Mouse (Mus musculus) MEL (cell line): ENCODE measurements around the gene Atr. TPM values are rescaled to one million over a fixed set of nuclear protein-coding genes. Genes with fewer than 3 reads are reported as not detected.

Experiments used
- DNase-seq: peaks from one replicate; pipeline ENCODE4 v3.0.0; 2011; ENCODE audit warnings: low read depth, low spot score
- H3K27ac ChIP-seq: 2 replicates; pipeline ENCODE4 v1.5.1; 2012; ENCODE audit warnings: low read depth, mild to moderate bottlenecking, control low read depth, low read length, moderate library complexity; ENCODE audit not compliant: control insufficient read depth
- H3K27me3 ChIP-seq, 2 experiments: fragments of 150-350 bp in 1 of 2; sonication (generic) in 1 of 2; 2 replicates each; pipeline ENCODE4 v1.6.1; 2012; ENCODE audit warnings: low read length in 2 of 2, mild to moderate bottlenecking in 2 of 2, improper control_type of control experiment in 1 of 2, moderate library complexity in 1 of 2; ENCODE audit not compliant: insufficient read depth in 2 of 2, control insufficient read depth in 1 of 2
- H3K36me3 ChIP-seq, 2 experiments: 2 replicates each; pipeline ENCODE4 v1.6.1; 2012 to 2014; ENCODE audit warnings: low read length in 2 of 2, improper control_type of control experiment in 1 of 2, inconsistent platforms in 1 of 2, mild to moderate bottlenecking in 1 of 2; ENCODE audit not compliant: insufficient read depth in 2 of 2, control insufficient read depth in 1 of 2
- H3K4me1 ChIP-seq, 2 experiments: fragments of 150-350 bp in 1 of 2; sonication (generic) in 1 of 2; 2 replicates each; pipeline ENCODE4 v1.6.1; 2012; ENCODE audit warnings: low read length in 2 of 2, improper control_type of control experiment in 1 of 2, mild to moderate bottlenecking in 1 of 2; ENCODE audit not compliant: insufficient read depth in 2 of 2, control insufficient read depth in 1 of 2
- H3K4me3 ChIP-seq, 2 experiments: fragments of 150-350 bp in 1 of 2; sonication (generic) in 1 of 2; 2 replicates each; pipeline ENCODE4 v1.5.1; 2012; ENCODE audit warnings: low read depth in 2 of 2, low read length in 2 of 2, mild to moderate bottlenecking in 2 of 2, moderate library complexity in 2 of 2, control low read depth in 1 of 2, improper control_type of control experiment in 1 of 2; ENCODE audit not compliant: control insufficient read depth in 1 of 2, insufficient read depth in 1 of 2
- H3K79me2 ChIP-seq: 2 replicates; pipeline ENCODE4 v1.6.1; 2012; ENCODE audit warnings: mild to moderate bottlenecking, low read length, moderate library complexity; ENCODE audit not compliant: control insufficient read depth, poor library complexity, insufficient read depth
- H3K9ac ChIP-seq: 2 replicates; pipeline ENCODE4 v1.6.1; 2012; ENCODE audit warnings: low read depth, mild to moderate bottlenecking, control low read depth, low read length, moderate library complexity; ENCODE audit not compliant: control insufficient read depth, poor library complexity, severe bottlenecking
- H3K9me3 ChIP-seq: fragments of 150-350 bp; sonication (generic); replicated peaks from 2 replicates; pipeline ENCODE4 v1.6.1; 2012; ENCODE audit warnings: mild to moderate bottlenecking, low read length, improper control_type of control experiment, moderate library complexity; ENCODE audit not compliant: insufficient read depth
- BHLHE40 ChIP-seq: IDR thresholded peaks from 2 replicates; pipeline ENCODE4 v1.6.1; 2012; ENCODE audit warnings: low read depth, mild to moderate bottlenecking, inconsistent platforms, low read length, improper control_type of control experiment, borderline replicate concordance
- CTCF ChIP-seq, 3 experiments: IDR thresholded peaks in 2 of 3; conservative IDR thresholded peaks in 1 of 3; 2 replicates each; pipeline ENCODE4 v1.5.1; 2011 to 2012; ENCODE audit warnings: low read length in 3 of 3, low read depth in 2 of 3, mild to moderate bottlenecking in 2 of 3, improper control_type of control experiment in 1 of 3, inconsistent platforms in 1 of 3, mixed read lengths in 1 of 3, moderate library complexity in 1 of 3; ENCODE audit not compliant: control insufficient read depth in 1 of 3, insufficient read depth in 1 of 3, poor library complexity in 1 of 3, severe bottlenecking in 1 of 3
- ELF1 ChIP-seq: IDR thresholded peaks from 2 replicates; pipeline ENCODE4 v1.6.1; 2014; ENCODE audit warnings: low read depth, mild to moderate bottlenecking, inconsistent platforms, low read length, improper control_type of control experiment, moderate library complexity
- EP300 ChIP-seq, 2 experiments: IDR thresholded peaks; 2 replicates each; pipeline ENCODE4 v1.6.1; 2011; ENCODE audit warnings: improper control_type of control experiment in 2 of 2, low read length in 2 of 2, low read depth in 1 of 2, mild to moderate bottlenecking in 1 of 2
- ETS1 ChIP-seq: IDR thresholded peaks from 2 replicates; pipeline ENCODE4 v1.6.1; 2012; ENCODE audit warnings: low read depth, mild to moderate bottlenecking, inconsistent platforms, low read length, improper control_type of control experiment, moderate library complexity
- GABPA ChIP-seq: IDR thresholded peaks from 2 replicates; pipeline ENCODE4 v1.6.1; 2012; ENCODE audit warnings: low read depth, mild to moderate bottlenecking, inconsistent platforms, low read length, improper control_type of control experiment, moderate library complexity
- JUND ChIP-seq: IDR thresholded peaks from 2 replicates; pipeline ENCODE4 v1.6.1; 2011; ENCODE audit warnings: low read depth, mild to moderate bottlenecking, improper control_type of control experiment, low read length
- MAZ ChIP-seq: IDR thresholded peaks from 2 replicates; pipeline ENCODE4 v1.6.1; 2012; ENCODE audit warnings: low read depth, mild to moderate bottlenecking, inconsistent platforms, low read length, improper control_type of control experiment
- MYC ChIP-seq: IDR thresholded peaks from 2 replicates; pipeline ENCODE4 v1.6.1; 2011; ENCODE audit warnings: low read depth, mild to moderate bottlenecking, low read length, improper control_type of control experiment, moderate library complexity
- NELFE ChIP-seq: IDR thresholded peaks from 2 replicates; pipeline ENCODE4 v1.6.1; 2011; ENCODE audit warnings: low read depth, low read length, improper control_type of control experiment
- NRF1 ChIP-seq: IDR thresholded peaks from 2 replicates; pipeline ENCODE4 v1.6.1; 2014; ENCODE audit warnings: low read depth, mild to moderate bottlenecking, inconsistent platforms, low read length, improper control_type of control experiment, moderate library complexity; ENCODE audit not compliant: poor library complexity, insufficient read depth, severe bottlenecking
- POLR2A ChIP-seq, 2 experiments: IDR thresholded peaks; 2 replicates each; pipeline ENCODE4 v1.6.1; 2011 to 2012; ENCODE audit warnings: low read length in 2 of 2, mild to moderate bottlenecking in 2 of 2, control low read depth in 1 of 2, improper control_type of control experiment in 1 of 2, low read depth in 1 of 2, moderate library complexity in 1 of 2; ENCODE audit not compliant: control insufficient read depth in 1 of 2, insufficient read depth in 1 of 2, poor library complexity in 1 of 2
- POLR2AphosphoS2 ChIP-seq: IDR thresholded peaks from 2 replicates; pipeline ENCODE4 v1.6.1; 2011; ENCODE audit warnings: low read length, improper control_type of control experiment
- RAD21 ChIP-seq: IDR thresholded peaks from 2 replicates; pipeline ENCODE4 v1.6.1; 2011; ENCODE audit warnings: mild to moderate bottlenecking, low read depth, low read length, improper control_type of control experiment
- SMC3 ChIP-seq: IDR thresholded peaks from 2 replicates; pipeline ENCODE4 v1.6.1; 2011; ENCODE audit warnings: low read depth, low read length, improper control_type of control experiment
- TAL1 ChIP-seq: IDR thresholded peaks from 2 replicates; pipeline ENCODE4 v1.6.1; 2012; ENCODE audit warnings: mild to moderate bottlenecking, inconsistent platforms, low read length, moderate library complexity, mixed read lengths
- TBP ChIP-seq: IDR thresholded peaks from 2 replicates; pipeline ENCODE4 v1.8.0; 2011; ENCODE audit warnings: low read depth, low read length, improper control_type of control experiment
- UBTF ChIP-seq: IDR thresholded peaks from 2 replicates; pipeline ENCODE4 v1.6.1; 2012; ENCODE audit warnings: low read depth, mild to moderate bottlenecking, inconsistent platforms, low read length, improper control_type of control experiment, moderate library complexity, borderline replicate concordance; ENCODE audit not compliant: insufficient read depth
- USF1 ChIP-seq: IDR thresholded peaks from 2 replicates; pipeline ENCODE4 v1.6.1; 2014; ENCODE audit warnings: low read depth, mild to moderate bottlenecking, inconsistent platforms, low read length, improper control_type of control experiment, moderate library complexity
- USF2 ChIP-seq, 2 experiments: IDR thresholded peaks; 2 replicates each; pipeline ENCODE4 v1.6.1; 2011 to 2012; ENCODE audit warnings: improper control_type of control experiment in 2 of 2, low read length in 2 of 2, borderline replicate concordance in 1 of 2, inconsistent platforms in 1 of 2, low read depth in 1 of 2, mild to moderate bottlenecking in 1 of 2; ENCODE audit not compliant: insufficient read depth in 1 of 2
- ZC3H11A ChIP-seq: IDR thresholded peaks from 2 replicates; pipeline ENCODE4 v1.6.1; 2012; ENCODE audit warnings: low read depth, mild to moderate bottlenecking, inconsistent platforms, low read length, improper control_type of control experiment
- ZMIZ1 ChIP-seq: IDR thresholded peaks from 2 replicates; pipeline ENCODE4 v1.6.1; 2012; ENCODE audit warnings: low read depth, mild to moderate bottlenecking, inconsistent platforms, low read length, improper control_type of control experiment, moderate library complexity
- ZNF384 ChIP-seq: IDR thresholded peaks from 2 replicates; pipeline ENCODE4 v1.6.1; 2012; ENCODE audit warnings: low read depth, mild to moderate bottlenecking, inconsistent platforms, low read length, improper control_type of control experiment
- polyA plus RNA-seq, 2 experiments: library from polyadenylated mRNA; stranded (reverse) in 1 of 2; unstranded in 1 of 2; fragments of >175 nt in 1 of 2; fragments of >200 nt in 1 of 2; gene quantifications; 2 replicates each; pipeline versions ENCODE4 v1.2.1 to v1.2.4; 2012; ENCODE audit warnings: low replicate concordance in 2 of 2, low read depth in 1 of 2; ENCODE audit not compliant: insufficient read length in 2 of 2, insufficient read depth in 1 of 2, missing spikeins in 1 of 2
- total RNA-seq: library from RNA; depleted of rRNA; stranded (reverse); fragments of 300-350 nt; gene quantifications from 2 replicates; pipeline ENCODE4 v1.2.3, GENCODE M21; 2012

The Atr gene
- total and polyA plus RNA-seq, 3 experiments = 12.2 to 19.6 TPM; not detected in 1

DNA sequence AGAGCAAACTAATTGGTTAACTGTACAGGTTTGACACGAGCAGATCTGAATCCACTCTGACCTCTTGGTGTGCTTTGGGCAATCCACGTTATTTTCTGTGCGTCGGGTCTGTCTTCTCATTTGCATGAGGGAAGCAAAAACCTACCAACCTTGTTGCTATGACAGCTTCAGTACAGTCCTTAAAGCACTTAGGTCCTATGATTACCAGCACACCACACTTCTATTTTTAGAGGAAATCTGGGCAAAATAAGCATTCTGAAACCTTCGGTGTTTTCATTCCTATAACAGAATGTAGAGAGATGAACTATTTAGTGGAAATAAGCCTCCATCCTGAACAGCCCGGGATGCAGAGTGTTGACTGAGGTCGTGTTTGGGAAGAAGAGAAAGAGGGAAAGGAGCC, 34.9 kb upstream of the Atr start:
- TF ChIP-seq ELF1 = no peak
- no peak for TF ChIP-seq ZNF384
- TF ChIP-seq NRF1 = no peak
- TF ChIP-seq POLR2A (IDR thresholded peaks at IDR 0.05; ENCODE audit: control insufficient read depth in 1 of 2, insufficient read depth in 1 of 2, low read depth in 1 of 2, low read length in 2 of 2, poor library complexity in 1 of 2) = no peak
- no peak for TF ChIP-seq MAZ
- TF ChIP-seq BHLHE40 = no peak
- TF ChIP-seq ZMIZ1 = no peak
- TF ChIP-seq UBTF = no peak
- no peak for TF ChIP-seq ZC3H11A
- Histone ChIP-seq H3K36me3 (no peaks in the 10 kb centered on the region), H3K27me3 (no peaks in the 10 kb centered on the region), H3K79me2 (no peaks in the 10 kb centered on the region), H3K27ac (no peak overlapping the region), H3K9ac (no peak overlapping the region), H3K4me1 (no peaks in the 10 kb centered on the region), H3K9me3 (no peaks in the 10 kb centered on the region), H3K4me3 (no peak overlapping the region)
- DNase-seq = no peak

DNA sequence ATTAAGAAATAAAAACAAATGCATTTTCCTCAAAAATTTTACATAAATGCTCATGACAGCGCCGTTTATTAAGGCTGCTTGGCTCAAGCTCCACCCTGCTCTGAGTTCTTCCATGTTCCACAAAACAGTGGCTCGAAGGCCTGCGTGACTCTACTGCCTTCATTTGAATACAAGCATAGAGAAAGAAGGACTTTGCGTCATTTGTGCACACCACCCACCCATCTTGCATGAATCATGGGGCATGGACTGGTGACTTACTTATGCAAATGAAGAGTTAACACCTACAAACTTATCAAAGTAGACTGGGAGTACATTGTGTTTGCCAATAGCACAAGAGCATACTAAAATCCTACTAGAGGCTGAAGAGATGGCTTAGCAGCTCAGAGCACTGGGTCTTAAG, 29.8 kb upstream of the Atr start:
- Histone ChIP-seq H3K36me3 (no peaks in the 10 kb centered on the region), H3K4me1 (no peaks in the 10 kb centered on the region), H3K4me3 (no peak overlapping the region), H3K27ac (no peak overlapping the region), H3K27me3 (no peaks in the 10 kb centered on the region), H3K79me2 (no peaks in the 10 kb centered on the region), H3K9ac (no peak overlapping the region), H3K9me3 (no peaks in the 10 kb centered on the region)
- TF ChIP-seq ELF1 = no peak
- no peak for DNase-seq

DNA sequence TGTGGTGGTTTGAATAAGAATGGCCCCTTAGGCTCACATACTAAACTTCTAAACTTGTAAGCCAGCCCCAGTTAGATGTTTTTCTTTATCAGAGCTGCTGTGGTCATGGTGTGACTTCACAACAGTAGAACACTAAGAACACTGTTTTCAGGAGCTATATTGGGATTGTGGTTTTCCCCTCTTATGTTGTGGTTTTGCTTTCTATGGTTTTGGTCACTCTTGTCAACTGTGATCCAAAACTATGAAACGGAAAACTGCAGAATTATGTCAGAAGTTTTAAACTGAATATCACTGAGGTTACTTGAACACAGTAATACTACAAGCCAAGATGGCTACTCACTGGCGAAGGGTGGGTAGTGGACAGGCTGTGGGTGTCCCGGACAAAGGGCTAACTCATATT, 24.6 kb upstream of the Atr start:
- H3K27me3 ChIP-seq = no peaks in the 10 kb centered on the region; a peak in 1 of 4 replicates
- H3K36me3 ChIP-seq = no peaks in the 10 kb centered on the region
- no peak overlapping the region for H3K4me3 ChIP-seq
- H3K27ac ChIP-seq = no peak overlapping the region
- no peaks in the 10 kb centered on the region for H3K9me3 ChIP-seq
- DNase-seq = no peak
- H3K9ac ChIP-seq = no peak overlapping the region
- H3K4me1 ChIP-seq = peaks cover 0 to 4% of the 10 kb centered on the region in 2 experiments; a peak in 1 of 4 replicates
- TF ChIP-seq ELF1 = no peak
- TF ChIP-seq ETS1 = no peak
- no peak for TF ChIP-seq GABPA
- no peak for TF ChIP-seq CTCF (IDR thresholded peaks at IDR 0.05 in 2 of 3, conservative IDR thresholded peaks at IDR 0.05 in 1 of 3; ENCODE audit: control insufficient read depth in 1 of 3, insufficient read depth in 1 of 3, low read depth in 2 of 3, low read length in 3 of 3, poor library complexity in 1 of 3, severe bottlenecking in 1 of 3)
- no peak for TF ChIP-seq MAZ
- no peak for TF ChIP-seq SMC3
- TF ChIP-seq NRF1 = no peak
- no peak for TF ChIP-seq ZMIZ1
- TF ChIP-seq RAD21 = no peak
- no peak for TF ChIP-seq EP300 (IDR thresholded peaks at IDR 0.05; ENCODE audit: low read depth in 1 of 2, low read length in 2 of 2)
- no peak for TF ChIP-seq MYC
- no peak for TF ChIP-seq USF2 (IDR thresholded peaks at IDR 0.05; ENCODE audit: borderline replicate concordance in 1 of 2, insufficient read depth in 1 of 2, low read depth in 1 of 2, low read length in 2 of 2)
- TF ChIP-seq TAL1 = no peak
- TF ChIP-seq JUND = no peak
- no peak for TF ChIP-seq POLR2AphosphoS2
- TF ChIP-seq USF1 = no peak
- no peak for TF ChIP-seq NELFE
- TF ChIP-seq TBP = no peak
- no peak for TF ChIP-seq UBTF
- H3K79me2 ChIP-seq = no peaks in the 10 kb centered on the region
